ENCODE assay signal across 9 mouse cellular contexts in genomic region chr2:32282727-32283126, GRCm38 (mm10). TPM values are rescaled to one million over a fixed set of nuclear protein-coding genes. Genes with fewer than 3 reads are reported as not detected.
DNase-seq lines count a peak whose midpoint lies in the region; ATAC-seq and TF ChIP-seq lines count a peak whose summit lies in the region.
"Had no signal": no experiment of that assay in that cellular context is flagged by ENCODE, and none has a peak within 500 bp of the region (broad histone marks: within the 10 kb centered on the region; RNA-seq: fewer than 3 reads in every experiment).

No protein-coding gene starts in this region.

- TF ChIP-seq CTCF in cortical plate, adult 2 months (IDR thresholded peaks at IDR 0.05; ENCODE audit: extremely low read depth, insufficient read depth, low read length) = peak; percentile 74
- TF ChIP-seq CTCF in stomach, postnatal 0 days (IDR thresholded peaks at IDR 0.05; ENCODE audit: low read depth) = peak; percentile 80

- H3K4me1 ChIP-seq in forebrain, embryonic 14.5 days (ENCODE audit: control insufficient read depth, insufficient read depth, low read length) = peaks cover 8% of the 10 kb centered on the region; the same call in 1 of the 2 replicates
- H3K4me1 ChIP-seq in forebrain, embryonic 16.5 days (replicated peaks; ENCODE audit: control insufficient read depth, insufficient read depth, low read length) = peaks cover 12% of the 10 kb centered on the region
- H3K4me1 ChIP-seq in cortical plate, adult 2 months (ENCODE audit: control insufficient read depth, insufficient read depth, low read length) = peaks cover 2% of the 10 kb centered on the region; the same call in 1 of the 2 replicates
- H3K4me1 ChIP-seq in stomach, postnatal 0 days (replicated peaks; ENCODE audit: control insufficient read depth, insufficient read depth) = 0 out of 2 replicates have a peak, but pooled peaks cover 3% of the 10 kb centered on the region

- no peaks in the 10 kb centered on the region for H3K9me3 ChIP-seq in forebrain, embryonic 14.5 days (replicated peaks; ENCODE audit: control insufficient read depth, low read length)
- H3K9me3 ChIP-seq in forebrain, embryonic 16.5 days (ENCODE audit: control insufficient read depth, low read length) = no peaks in the 10 kb centered on the region
- no peaks in the 10 kb centered on the region for H3K9me3 ChIP-seq in stomach, postnatal 0 days (ENCODE audit: control insufficient read depth, low read length)
- H3K9me3 ChIP-seq: limb, embryonic 12.5 days had no signal

- H3K4me3 ChIP-seq in forebrain, embryonic 14.5 days (ENCODE audit: low read depth, low read length) = no peak overlapping the region
- H3K4me3 ChIP-seq in forebrain, embryonic 16.5 days (replicated peaks; ENCODE audit: low read length) = no peak overlapping the region
- H3K4me3 ChIP-seq in cortical plate, adult 2 months (ENCODE audit: insufficient read depth, low read length) = no peak overlapping the region
- H3K4me3 ChIP-seq in stomach, postnatal 0 days (ENCODE audit: low read depth, low read length) = no peak overlapping the region
- H3K4me3 ChIP-seq: limb, embryonic 12.5 days had no signal

- no peak for ATAC-seq in forebrain, embryonic 14.5 days
- no peak for ATAC-seq in forebrain, embryonic 16.5 days
- no peak; the same call in 1 of the 2 replicates for ATAC-seq in stomach, postnatal 0 days (ENCODE audit: low FRiP score, low TSS enrichment)

- peak; percentile 61 for DNase-seq in forebrain, embryonic 14.5 days (ENCODE audit: low spot score)
- DNase-seq in urinary bladder, postnatal 25 days (ENCODE audit: low spot score) = peak; percentile 32
- no peak for DNase-seq in urinary bladder, adult 2 months (ENCODE audit: low spot score)
- peak; percentile 61 for DNase-seq in heart, postnatal 4 days
- peak; percentile 73 for DNase-seq in lung, postnatal 14 days
- DNase-seq in stomach, postnatal 0 days (ENCODE audit: low spot score) = peak; percentile 63

- WGBS in forebrain, embryonic 14.5 days = 84% methylated on average over 1 of the region's 1 CpGs
- 92% methylated on average over 1 of the region's 1 CpGs for whole genome bisulfite sequencing in forebrain, embryonic 16.5 days
- 69% methylated on average over 1 of the region's 1 CpGs for WGBS in stomach, postnatal 0 days

- H3K27me3 ChIP-seq in forebrain, embryonic 14.5 days (replicated peaks; ENCODE audit: control insufficient read depth, insufficient read depth, low read length) = no peaks in the 10 kb centered on the region
- H3K27me3 ChIP-seq in forebrain, embryonic 16.5 days (replicated peaks; ENCODE audit: control insufficient read depth, insufficient read depth, low read length) = no peaks in the 10 kb centered on the region
- no peaks in the 10 kb centered on the region for H3K27me3 ChIP-seq in stomach, postnatal 0 days (ENCODE audit: control insufficient read depth, insufficient read depth, low read length)
- H3K27me3 ChIP-seq: limb, embryonic 12.5 days had no signal

- no peak overlapping the region for H3K27ac ChIP-seq in forebrain, embryonic 14.5 days (ENCODE audit: low read depth, low read length)
- no peak overlapping the region for H3K27ac ChIP-seq in forebrain, embryonic 16.5 days (ENCODE audit: low read length)
- H3K27ac ChIP-seq in cortical plate, adult 2 months (ENCODE audit: insufficient read depth, low read length) = no peak overlapping the region
- H3K27ac ChIP-seq in stomach, postnatal 0 days (replicated peaks) = no peak overlapping the region
- H3K27ac ChIP-seq: limb, embryonic 12.5 days had no signal

- TF ChIP-seq EP300 in stomach, postnatal 0 days (optimal IDR thresholded peaks at IDR 0.05) = no peak

- H3K9ac ChIP-seq in forebrain, embryonic 14.5 days (ENCODE audit: low read length) = no peak overlapping the region
- no peak overlapping the region for H3K9ac ChIP-seq in forebrain, embryonic 16.5 days (replicated peaks; ENCODE audit: low read depth, low read length)
- no peak overlapping the region for H3K9ac ChIP-seq in stomach, postnatal 0 days (ENCODE audit: low read length)
- H3K9ac ChIP-seq: limb, embryonic 12.5 days had no signal

- H3K4me2 ChIP-seq in forebrain, embryonic 14.5 days (ENCODE audit: low read length) = no peak overlapping the region
- H3K4me2 ChIP-seq in forebrain, embryonic 16.5 days (ENCODE audit: low read length) = no peak overlapping the region
- no peak overlapping the region for H3K4me2 ChIP-seq in stomach, postnatal 0 days (replicated peaks; ENCODE audit: low read depth)
- H3K4me2 ChIP-seq: limb, embryonic 12.5 days had no signal

- no peak for TF ChIP-seq POLR2A in cortical plate, adult 2 months (IDR thresholded peaks at IDR 0.05; ENCODE audit: extremely low read depth, insufficient read depth, low read length)

- H3K36me3 ChIP-seq in forebrain, embryonic 14.5 days (ENCODE audit: control insufficient read depth, insufficient read depth, low read length) = peaks cover 69% of the 10 kb centered on the region
- peaks cover 19% of the 10 kb centered on the region for H3K36me3 ChIP-seq in forebrain, embryonic 16.5 days (ENCODE audit: control insufficient read depth, insufficient read depth)
- H3K36me3 ChIP-seq in stomach, postnatal 0 days (ENCODE audit: control insufficient read depth, insufficient read depth, low read length) = peaks cover 14% of the 10 kb centered on the region

RNA-seq across cellular contexts. Expression of gene Golga2, which starts 4.5 kb away (rescaled TPM):
- polyA plus RNA-seq in forebrain, embryonic 14.5 days (2014; fragmentation: Nextera tagmentation; extraction: Ambion mirVana) = 15.5 and 20.6 TPM in 2 replicates
- 29.4 and 29.8 TPM in 2 replicates for polyA plus RNA-seq in forebrain, embryonic 16.5 days (2015; fragmentation: Nextera tagmentation; extraction: Ambion mirVana)
- 50.8 and 55.4 TPM in 2 replicates for polyA plus RNA-seq in urinary bladder, adult 2 months (2012; rRNA removed)
- polyA plus RNA-seq in cortical plate, adult 2 months (2012; rRNA removed) = 60.1 and 65.0 TPM in 2 replicates
- 10 to 100 TPM; 75.1 to 78.1 TPM for total RNA-seq in heart, postnatal 4 days (2021)
- 18.1 and 18.5 TPM in 2 replicates for polyA plus RNA-seq in stomach, postnatal 0 days (2015; fragmentation: Nextera tagmentation; extraction: Ambion mirVana)

RNA-seq across cellular contexts. Expression of gene Swi5, which starts 5.1 kb away (rescaled TPM):
- 186 and 243 TPM in 2 replicates for polyA plus RNA-seq in forebrain, embryonic 14.5 days (2014; fragmentation: Nextera tagmentation; extraction: Ambion mirVana)
- 362 and 368 TPM in 2 replicates for polyA plus RNA-seq in forebrain, embryonic 16.5 days (2015; fragmentation: Nextera tagmentation; extraction: Ambion mirVana)
- polyA plus RNA-seq in urinary bladder, adult 2 months (2012; rRNA removed) = 248 TPM in 2 replicates
- polyA plus RNA-seq in cortical plate, adult 2 months (2012; rRNA removed) = 256 and 268 TPM in 2 replicates
- total RNA-seq in heart, postnatal 4 days (2021) = 100 to 1,000 TPM; 181 to 193 TPM
- polyA plus RNA-seq in stomach, postnatal 0 days (2015; fragmentation: Nextera tagmentation; extraction: Ambion mirVana) = 254 and 313 TPM in 2 replicates

RNA-seq across cellular contexts. Expression of gene Uck1, which starts 22.8 kb away (rescaled TPM):
- 84.2 and 96.6 TPM in 2 replicates for polyA plus RNA-seq in forebrain, embryonic 14.5 days (2014; fragmentation: Nextera tagmentation; extraction: Ambion mirVana)
- 93.9 and 108 TPM in 2 replicates for polyA plus RNA-seq in forebrain, embryonic 16.5 days (2015; fragmentation: Nextera tagmentation; extraction: Ambion mirVana)
- polyA plus RNA-seq in urinary bladder, adult 2 months (2012; rRNA removed) = 54.3 and 70.5 TPM in 2 replicates
- 60.1 and 65.2 TPM in 2 replicates for polyA plus RNA-seq in cortical plate, adult 2 months (2012; rRNA removed)
- 10 to 100 TPM; 25.3 to 29.7 TPM for total RNA-seq in heart, postnatal 4 days (2021)
- polyA plus RNA-seq in stomach, postnatal 0 days (2015; fragmentation: Nextera tagmentation; extraction: Ambion mirVana) = 32.2 and 34.8 TPM in 2 replicates

RNA-seq across cellular contexts. Expression of gene Pomt1, which starts 46.3 kb away (rescaled TPM):
- 22.3 and 27.1 TPM in 2 replicates for polyA plus RNA-seq in forebrain, embryonic 14.5 days (2014; fragmentation: Nextera tagmentation; extraction: Ambion mirVana)
- 29.9 and 36.8 TPM in 2 replicates for polyA plus RNA-seq in forebrain, embryonic 16.5 days (2015; fragmentation: Nextera tagmentation; extraction: Ambion mirVana)
- polyA plus RNA-seq in urinary bladder, adult 2 months (2012; rRNA removed) = 14.8 and 16.3 TPM in 2 replicates
- polyA plus RNA-seq in cortical plate, adult 2 months (2012; rRNA removed) = 16.8 and 19.1 TPM in 2 replicates
- 10 to 100 TPM; 18.0 to 19.1 TPM for total RNA-seq in heart, postnatal 4 days (2021)
- 6.2 and 6.9 TPM in 2 replicates for polyA plus RNA-seq in stomach, postnatal 0 days (2015; fragmentation: Nextera tagmentation; extraction: Ambion mirVana)
